Mouse (Mus musculus): Measurements from ENCODE around the gene Tescl. TPM values are rescaled to one million over a fixed set of nuclear protein-coding genes. Genes with fewer than 3 reads are reported as not detected.

Tescl gene
- total and polyA plus RNA-seq, 3 experiments = not detected

- peak; percentile 70 for TF ChIP-seq TBP (IDR thresholded peaks at IDR 0.05; ENCODE audit: low read depth, low read length)
- TF ChIP-seq ZNF384 (IDR thresholded peaks at IDR 0.05; ENCODE audit: low read depth, low read length) = no peak
- TF ChIP-seq MYB (IDR thresholded peaks at IDR 0.05; ENCODE audit: low read depth, low read length) = no peak
- TF ChIP-seq MXI1 (IDR thresholded peaks at IDR 0.05; ENCODE audit: low read depth, low read length) = peak; percentile 89
- peak; percentile 72 for TF ChIP-seq POLR2AphosphoS2 (IDR thresholded peaks at IDR 0.05; ENCODE audit: low read length)
- peak; percentile 51; the same call in 1 of the 2 replicates for TF ChIP-seq ELF1 (IDR thresholded peaks at IDR 0.05; ENCODE audit: low read depth, low read length)
- TF ChIP-seq CTCF (IDR thresholded peaks at IDR 0.05 in 2 of 3, conservative IDR thresholded peaks at IDR 0.05 in 1 of 3; ENCODE audit: control insufficient read depth in 1 of 3, insufficient read depth in 1 of 3, low read depth in 2 of 3, low read length in 3 of 3, poor library complexity in 1 of 3, severe bottlenecking in 1 of 3) = peak in 2 of 3 experiments; percentile 36 to 43; a peak in 5 of 6 replicates
- TF ChIP-seq POLR2AphosphoS5 (IDR thresholded peaks at IDR 0.05; ENCODE audit: borderline replicate concordance, low read depth, low read length) = no peak
- peak; percentile 62 to 75; a peak in 3 of 4 replicates for TF ChIP-seq POLR2A (IDR thresholded peaks at IDR 0.05; ENCODE audit: control insufficient read depth in 1 of 2, insufficient read depth in 1 of 2, low read depth in 1 of 2, low read length in 2 of 2, poor library complexity in 1 of 2)
- no peak for TF ChIP-seq JUND (IDR thresholded peaks at IDR 0.05; ENCODE audit: low read depth, low read length)
- TF ChIP-seq USF1 (IDR thresholded peaks at IDR 0.05; ENCODE audit: low read depth, low read length) = no peak
- peak; percentile 85 for TF ChIP-seq HCFC1 (IDR thresholded peaks at IDR 0.05; ENCODE audit: low read depth, low read length)
- TF ChIP-seq GABPA (IDR thresholded peaks at IDR 0.05; ENCODE audit: low read depth, low read length) = no peak
- peak; percentile 67 for TF ChIP-seq NELFE (IDR thresholded peaks at IDR 0.05; ENCODE audit: low read depth, low read length)
- TF ChIP-seq SIN3A (IDR thresholded peaks at IDR 0.05; ENCODE audit: low read length) = peak; percentile 90
- no peak; the same call in 1 of the 2 replicates for TF ChIP-seq RAD21 (IDR thresholded peaks at IDR 0.05; ENCODE audit: low read depth, low read length)
- TF ChIP-seq EP300 (IDR thresholded peaks at IDR 0.05; ENCODE audit: low read depth in 1 of 2, low read length in 2 of 2) = no peak
- TF ChIP-seq MEF2A (IDR thresholded peaks at IDR 0.05; ENCODE audit: extremely low read depth, insufficient replicate concordance, low read depth, low read length, poor library complexity, severe bottlenecking) = no peak
- TF ChIP-seq TCF12 (IDR thresholded peaks at IDR 0.05; ENCODE audit: low read depth, low read length) = 0 out of 2 replicates have a peak, but pooled peaks have one; percentile 21
- TF ChIP-seq GATA1 (IDR thresholded peaks at IDR 0.05; ENCODE audit: low read depth, low read length) = no peak
- no peak for TF ChIP-seq BHLHE40 (IDR thresholded peaks at IDR 0.05; ENCODE audit: borderline replicate concordance, low read depth, low read length)
- TF ChIP-seq CHD1 (IDR thresholded peaks at IDR 0.05; ENCODE audit: low read depth, low read length) = no peak
- no peak for TF ChIP-seq ZMIZ1 (IDR thresholded peaks at IDR 0.05; ENCODE audit: low read depth, low read length)
- TF ChIP-seq MYC (IDR thresholded peaks at IDR 0.05; ENCODE audit: low read depth, low read length) = peak; percentile 32; the same call in 1 of the 2 replicates
- TF ChIP-seq RCOR1 (IDR thresholded peaks at IDR 0.05; ENCODE audit: low read depth, low read length) = no peak
- TF ChIP-seq MAFK (IDR thresholded peaks at IDR 0.05; ENCODE audit: borderline replicate concordance, low read depth, low read length) = no peak
Measured at GRCm38 (mm10) chr7:24298973-24299708, 34.6 kb downstream of the Tescl start.

More at GRCm38 (mm10) chr7:24298973-24299708, 34.6 kb downstream of the Tescl start:
- Histone ChIP-seq H3K36me3 (ENCODE audit: control insufficient read depth in 1 of 2, insufficient read depth in 2 of 2, low read length in 2 of 2) (no peaks in the 10 kb centered on the region), H3K27me3 (ENCODE audit: control insufficient read depth in 1 of 2, insufficient read depth in 2 of 2, low read length in 2 of 2) (no peaks in the 10 kb centered on the region), H3K9ac (ENCODE audit: control insufficient read depth, low read depth, low read length, poor library complexity, severe bottlenecking) (peak overlapping the region; percentile 90), H3K4me3 (ENCODE audit: control insufficient read depth in 1 of 2, insufficient read depth in 1 of 2, low read depth in 2 of 2, low read length in 2 of 2) (peak overlapping the region; percentile 75 to 94), H3K79me2 (ENCODE audit: control insufficient read depth, insufficient read depth, low read length, poor library complexity) (peaks cover 5% of the 10 kb centered on the region), H3K9me3 (replicated peaks; ENCODE audit: insufficient read depth, low read length) (no peaks in the 10 kb centered on the region), H3K4me1 (ENCODE audit: control insufficient read depth in 1 of 2, insufficient read depth in 2 of 2, low read length in 2 of 2) (no peaks in the 10 kb centered on the region; a peak in 1 of 4 replicates), H3K27ac (ENCODE audit: control insufficient read depth, low read depth, low read length) (peak overlapping the region; percentile 26; the same call in 1 of the 2 replicates)
- DNase-seq (ENCODE audit: low read depth, low spot score) = peak; percentile 95

All from MEL (cell line).